Mouse (Mus musculus) CD4-positive helper T cell, adult 2 months (primary cell): ENCODE results near the gene Rabgap1l.

Source experiments
- DNase-seq: peaks from one replicate; pipeline ENCODE4 v3.0.0-alpha.2; 2012; ENCODE audit warnings: low read depth, missing footprints, low spot score

Gene Rabgap1l

DNA sequence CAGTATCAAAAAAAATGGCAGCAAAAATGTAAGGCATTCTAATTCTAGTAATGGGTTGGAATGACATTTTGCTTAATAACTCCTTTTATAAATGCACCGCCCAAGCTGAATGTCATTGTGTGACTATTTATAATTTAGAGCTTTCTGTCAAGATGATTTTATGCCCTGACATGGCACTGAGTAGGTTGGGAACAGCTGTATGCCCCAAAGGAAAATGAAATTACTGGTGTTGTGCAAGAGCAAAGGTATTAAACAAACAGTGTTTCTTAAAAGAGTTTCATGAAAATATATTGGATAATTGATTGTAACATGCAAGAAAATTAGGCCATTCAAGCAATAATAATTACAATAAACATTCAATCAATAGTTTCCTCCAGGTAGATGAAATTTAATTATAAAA, 198.4 kb downstream of the Rabgap1l start:
- DNase-seq, result no peak

DNA sequence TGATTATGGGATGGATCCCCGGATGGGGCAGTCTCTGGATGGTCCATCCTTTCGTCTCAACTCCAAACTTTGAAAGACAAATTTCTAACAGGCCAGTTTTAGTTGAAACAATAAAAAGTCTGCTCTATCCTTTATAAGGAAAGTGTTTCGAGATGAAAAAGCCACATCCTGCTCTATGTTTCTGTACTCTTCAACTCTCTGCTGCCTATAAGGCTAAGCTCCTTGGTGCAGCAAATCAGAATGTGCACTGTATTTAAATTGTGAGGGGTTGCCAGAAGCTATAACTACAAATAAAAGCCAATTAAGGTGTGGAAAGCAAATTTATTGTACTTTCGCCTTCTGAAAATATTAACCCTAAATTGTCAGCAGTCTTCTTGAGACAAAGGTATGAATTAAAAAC, 198.9 kb downstream of the Rabgap1l start:
- no peak for DNase-seq

DNA sequence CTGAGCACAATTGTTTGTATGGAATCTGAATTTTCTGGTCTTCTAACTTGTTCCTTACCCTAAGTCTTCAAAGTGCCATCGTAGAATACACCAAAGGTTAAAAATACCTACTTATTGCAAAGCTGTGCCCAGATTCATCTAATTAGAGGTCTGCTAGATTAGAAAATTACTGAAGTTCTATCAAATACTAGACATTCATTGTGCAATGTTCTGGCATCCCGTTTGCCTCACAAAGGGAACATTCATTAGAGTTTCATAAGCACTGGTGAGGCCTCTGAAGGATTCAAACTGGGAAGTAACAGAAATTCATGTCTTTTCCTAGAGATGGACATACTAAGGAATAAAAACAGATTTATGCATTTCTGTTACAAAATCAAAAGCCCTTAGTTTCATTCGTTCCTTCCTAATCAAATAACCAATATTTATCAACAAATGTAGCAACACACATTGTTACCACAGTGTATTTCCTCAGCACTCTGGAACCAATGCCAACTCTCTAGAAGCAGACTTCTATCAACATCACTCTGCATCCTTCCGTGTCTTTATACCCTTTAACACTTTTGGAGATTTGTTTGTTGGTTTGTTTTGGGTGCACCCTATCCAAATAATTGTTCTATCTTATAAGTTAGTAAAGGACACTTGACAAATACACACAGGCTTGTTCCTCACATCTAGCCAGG, 204.0 kb downstream of the Rabgap1l start:
- DNase-seq, result no peak

DNA sequence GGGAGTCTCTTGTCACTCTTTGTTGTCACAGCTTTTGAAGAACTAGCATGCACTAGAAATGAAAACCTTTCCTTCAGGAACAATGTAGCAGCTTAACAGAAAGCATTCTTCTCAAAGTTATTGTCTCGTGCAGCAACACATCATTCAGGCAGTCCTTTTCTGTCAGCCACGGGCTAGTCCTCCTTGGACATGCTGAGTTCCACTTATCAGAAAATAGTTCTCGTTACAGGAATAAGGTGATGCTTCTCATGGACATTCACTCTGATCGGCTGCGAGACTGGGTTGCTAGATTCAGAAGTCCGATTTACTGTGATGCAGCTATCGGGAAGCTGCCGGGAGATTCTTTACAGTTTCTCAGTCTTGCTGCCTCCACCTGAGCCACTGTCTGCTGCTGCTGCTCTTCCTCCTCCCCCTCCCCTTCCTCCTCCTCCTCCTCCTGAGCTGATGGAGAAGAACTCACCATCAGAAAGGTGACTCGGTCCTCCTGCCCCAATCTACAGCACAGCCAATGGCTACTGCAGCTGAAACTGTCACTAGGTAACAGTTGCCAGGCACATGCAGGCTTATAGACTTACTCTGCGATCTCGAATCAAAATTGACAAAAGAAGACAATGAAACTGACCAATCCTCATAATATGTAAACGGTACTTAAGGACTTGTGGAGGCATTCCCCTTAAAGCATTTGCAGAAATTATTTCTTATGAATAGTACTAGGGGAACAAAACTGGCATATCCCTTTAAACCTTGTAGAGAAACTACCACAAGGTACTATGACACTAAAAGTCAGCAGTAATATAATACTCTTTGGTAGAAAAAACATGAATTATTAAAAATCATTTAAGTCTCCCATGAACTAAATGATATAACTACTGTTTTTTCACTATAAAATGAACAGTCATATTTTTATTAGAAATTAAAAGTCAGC, 213.4 kb downstream of the Rabgap1l start:
- DNase-seq, result no peak

DNA sequence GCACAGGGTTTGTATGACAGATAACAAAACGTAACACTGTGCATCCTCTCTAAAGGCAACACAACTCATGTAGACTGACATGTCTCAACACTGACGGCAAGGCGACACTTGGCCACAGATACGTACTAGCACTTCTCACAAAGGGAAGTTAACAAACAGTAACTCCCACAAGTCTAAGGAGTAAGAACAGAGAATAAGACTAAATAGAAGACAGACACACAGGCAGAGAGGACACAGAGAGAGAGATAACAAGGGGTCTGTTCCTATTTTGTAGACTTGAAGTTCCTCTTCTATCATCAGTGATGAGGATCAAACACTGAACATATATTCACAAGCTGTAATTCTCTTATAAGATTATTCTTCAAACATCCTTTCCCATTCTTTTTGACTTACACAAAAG, 216.9 kb downstream of the Rabgap1l start:
- no peak for DNase-seq

DNA sequence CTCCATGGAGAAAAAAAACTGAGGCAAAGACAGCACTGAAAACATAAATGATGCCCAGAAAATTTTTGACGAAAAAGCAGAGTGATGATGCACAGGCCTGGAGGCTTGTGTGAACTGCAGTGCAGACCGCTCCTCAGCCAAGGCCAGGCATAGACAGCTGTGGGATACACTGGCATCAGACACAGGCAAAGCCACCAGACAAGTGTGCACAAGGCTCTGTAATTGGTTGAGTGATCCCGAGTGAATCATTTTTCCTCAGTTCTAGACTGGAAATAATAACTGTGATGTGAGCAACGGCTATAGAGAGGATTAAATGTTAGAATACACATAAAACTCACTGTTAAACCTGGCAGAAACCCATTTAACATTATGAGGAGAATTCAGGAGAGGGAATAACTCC, 219.0 kb downstream of the Rabgap1l start:
- no peak for DNase-seq

DNA sequence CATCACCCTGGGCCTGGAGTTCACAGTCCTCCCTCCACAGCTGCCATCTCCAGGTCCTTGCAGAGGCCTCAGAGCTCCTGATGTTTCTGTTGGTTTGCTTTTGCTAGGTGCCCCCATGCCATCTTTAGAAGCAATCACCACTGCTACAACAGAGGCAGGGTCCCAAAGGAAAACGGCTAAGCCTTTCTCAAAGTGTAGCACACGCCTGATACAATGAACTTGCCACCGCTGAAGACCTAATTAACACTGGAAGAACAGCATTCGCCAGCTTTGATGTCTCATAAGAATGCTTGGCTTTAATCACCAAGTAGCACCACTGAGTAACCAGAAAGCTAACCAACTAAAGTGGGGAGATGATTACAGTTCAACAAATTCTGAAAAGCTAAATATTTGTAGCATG, 226.6 kb downstream of the Rabgap1l start:
- DNase-seq, result no peak

DNA sequence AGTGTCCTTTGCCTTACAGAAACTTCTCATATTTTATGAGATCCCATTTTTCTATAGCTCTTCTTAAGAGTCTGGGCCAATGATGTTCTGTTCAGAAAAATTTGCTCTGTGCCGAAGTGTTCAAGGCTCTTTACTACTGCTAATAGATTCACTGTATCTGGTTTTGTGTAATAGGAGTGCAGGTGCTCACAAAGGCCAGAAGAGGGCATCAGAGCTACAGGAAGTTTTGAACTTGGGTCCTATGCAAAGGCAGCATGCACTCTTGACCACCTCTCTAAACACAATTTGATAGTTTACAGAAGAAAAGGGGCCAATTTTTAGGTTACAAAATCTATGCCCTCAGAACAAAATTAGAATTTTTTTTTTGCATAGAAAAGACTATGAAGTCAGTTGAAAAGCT, 231.6 kb downstream of the Rabgap1l start:
- DNase-seq, result no peak

DNA sequence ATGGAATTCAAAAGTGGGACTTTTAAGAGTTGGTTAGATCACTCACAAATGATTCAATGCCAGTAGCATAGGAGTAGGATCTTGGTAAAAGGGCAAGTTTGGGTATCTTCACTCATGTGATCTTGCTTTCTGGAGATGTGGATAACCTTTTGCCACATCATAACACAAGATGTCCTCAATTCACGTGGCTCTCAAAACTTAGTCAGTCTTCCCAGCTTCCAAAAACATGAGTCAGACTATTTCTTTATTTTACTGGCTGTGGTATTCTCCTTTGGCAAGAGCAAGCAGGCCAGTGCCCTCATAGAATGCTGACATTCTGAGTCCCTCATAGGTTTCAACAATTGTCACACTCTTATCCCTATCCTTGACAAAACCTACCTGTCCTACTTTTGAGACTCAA, 242.4 kb downstream of the Rabgap1l start:
- DNase-seq, result no peak

DNA sequence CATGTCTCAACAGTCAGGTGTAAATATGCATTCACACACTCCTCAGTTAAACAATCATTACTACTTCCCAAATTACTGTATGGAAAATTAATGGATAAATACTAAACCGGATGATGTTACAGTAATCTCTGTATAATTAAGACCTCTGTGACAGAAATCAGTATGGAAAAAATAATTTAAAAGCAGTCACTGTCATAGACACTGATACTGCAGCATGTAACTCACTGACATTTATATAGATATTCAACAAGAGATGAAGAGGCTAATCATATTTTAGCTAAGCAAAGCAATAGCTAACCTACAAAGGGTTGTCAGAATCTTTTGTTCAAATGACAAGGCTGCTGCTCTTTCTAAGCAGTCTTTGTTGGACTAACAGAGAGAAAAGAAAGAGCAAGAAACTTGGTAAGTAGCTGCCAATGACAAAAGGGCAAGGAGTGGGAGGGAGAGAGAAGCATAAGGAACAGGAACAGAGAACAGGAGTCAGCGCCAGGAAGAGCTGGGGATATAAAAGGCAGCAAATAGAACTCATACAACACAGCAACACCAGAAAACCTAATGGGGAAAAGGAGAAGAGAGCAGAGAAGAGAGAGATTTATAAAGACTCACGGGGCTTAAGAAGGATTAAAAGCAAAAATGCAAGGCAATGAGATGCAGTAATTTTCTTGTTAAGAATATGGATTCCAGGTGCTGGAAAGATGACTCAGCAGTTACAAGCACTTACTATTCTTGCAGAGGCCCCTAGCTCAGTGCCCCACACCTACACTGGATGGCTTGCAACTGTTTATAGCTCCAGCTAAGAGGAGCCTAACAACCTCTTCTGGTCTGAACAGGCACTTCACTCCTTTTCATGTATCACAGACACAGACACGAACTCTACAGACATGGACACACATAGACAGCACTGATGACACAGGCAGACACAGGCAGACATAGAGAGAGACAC, 244.8 kb downstream of the Rabgap1l start:
- no peak for DNase-seq

DNA sequence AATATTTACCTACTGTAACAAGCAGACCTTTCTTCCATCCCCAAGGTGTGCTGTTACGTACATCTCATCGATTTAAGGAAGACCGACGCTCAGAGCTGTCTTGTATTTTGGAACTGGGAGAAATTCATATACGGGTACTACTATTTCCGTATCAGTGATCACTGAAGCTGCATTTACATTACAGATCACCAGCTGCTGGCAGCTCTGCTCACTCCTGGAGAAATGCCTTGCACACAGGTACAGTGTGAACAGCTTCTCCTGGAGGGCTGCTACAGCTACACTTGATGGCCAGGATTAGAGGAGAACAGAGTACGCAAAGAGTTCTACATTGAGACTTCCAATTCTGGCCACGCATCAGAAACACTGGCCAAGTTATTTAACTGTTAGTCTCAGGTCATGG, 257.4 kb downstream of the Rabgap1l start:
- no peak for DNase-seq

DNA sequence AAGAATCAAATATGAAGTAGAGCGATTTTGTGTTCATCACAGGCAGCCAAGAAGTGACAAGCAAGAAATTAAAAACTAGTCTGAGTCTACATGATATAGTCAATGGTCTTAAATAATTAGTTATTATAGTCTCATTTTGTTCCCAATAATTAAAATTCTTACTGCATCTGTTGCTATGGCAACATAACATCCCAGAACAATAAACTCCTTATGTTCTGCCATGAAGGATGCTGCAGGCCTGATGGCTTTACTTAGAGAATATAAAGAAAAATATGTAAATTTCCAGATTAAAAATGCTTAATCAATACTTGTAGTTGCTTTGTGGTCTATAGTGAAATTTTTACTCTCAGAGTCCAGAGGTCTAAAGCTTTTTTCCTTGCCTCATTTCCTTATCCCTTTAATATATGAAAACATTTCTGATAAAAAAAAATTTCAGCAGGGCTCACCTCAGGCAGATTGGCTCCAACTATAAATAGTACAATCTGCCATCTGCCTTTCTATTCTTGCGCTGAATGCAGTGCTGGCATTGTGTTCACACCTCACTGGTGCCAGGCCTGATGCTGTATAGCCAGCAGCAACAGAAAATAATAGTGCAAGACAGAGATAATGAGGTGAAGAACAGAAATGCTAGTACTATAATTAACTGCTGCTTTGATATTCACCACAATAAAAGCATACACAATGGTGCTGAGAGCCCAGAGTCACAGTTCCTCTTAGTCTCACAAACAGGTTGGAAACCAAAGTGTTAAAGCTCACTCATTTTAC, 258.3 kb downstream of the Rabgap1l start:
- no peak for DNase-seq

DNA sequence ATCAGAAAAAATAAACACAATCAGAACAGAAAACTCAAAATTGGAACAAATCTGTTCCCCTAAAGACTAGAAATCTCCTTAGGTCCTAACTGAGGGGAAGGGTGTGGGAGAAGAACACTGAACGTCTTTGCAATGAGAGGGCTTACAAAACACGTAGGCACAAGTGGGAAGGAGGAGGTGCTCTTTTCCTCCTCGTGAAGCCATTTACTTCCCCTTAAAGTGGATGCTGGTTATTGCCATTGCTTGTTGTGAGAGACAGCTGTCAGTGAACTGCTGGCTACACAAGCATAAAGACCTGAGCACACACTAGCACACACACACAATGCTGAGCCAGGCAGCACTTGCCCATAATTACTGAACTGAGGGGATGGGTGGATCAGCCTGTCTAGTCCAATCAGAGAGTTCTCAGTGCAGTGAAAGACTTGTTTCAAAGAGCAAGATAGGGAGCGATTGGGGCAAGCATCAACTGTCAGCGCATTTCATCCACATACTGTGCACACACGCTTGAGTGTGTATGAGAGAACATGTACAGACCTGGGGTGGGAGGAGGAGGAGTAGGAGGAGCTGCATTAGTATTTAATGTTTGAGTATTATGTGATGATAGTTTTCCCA, 259.7 kb downstream of the Rabgap1l start:
- no peak for DNase-seq

DNA sequence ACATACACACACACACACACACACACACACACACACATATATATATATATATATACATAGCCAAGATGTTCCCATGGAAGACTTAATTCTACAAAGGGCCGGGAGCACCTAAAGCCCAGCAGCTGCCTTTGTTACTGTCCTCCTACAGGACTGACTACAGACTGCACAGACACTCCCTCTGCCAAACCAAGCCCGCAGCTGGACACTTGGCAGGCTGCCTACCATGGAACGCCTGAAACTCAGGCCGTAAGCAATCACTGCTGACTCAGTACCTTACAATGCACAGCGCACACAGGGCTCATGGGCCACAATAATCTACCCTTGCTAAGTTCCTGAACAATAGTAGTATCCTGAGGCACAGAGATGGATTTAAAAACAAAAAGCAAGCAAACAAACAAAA, 261.6 kb downstream of the Rabgap1l start:
- DNase-seq, result no peak

DNA sequence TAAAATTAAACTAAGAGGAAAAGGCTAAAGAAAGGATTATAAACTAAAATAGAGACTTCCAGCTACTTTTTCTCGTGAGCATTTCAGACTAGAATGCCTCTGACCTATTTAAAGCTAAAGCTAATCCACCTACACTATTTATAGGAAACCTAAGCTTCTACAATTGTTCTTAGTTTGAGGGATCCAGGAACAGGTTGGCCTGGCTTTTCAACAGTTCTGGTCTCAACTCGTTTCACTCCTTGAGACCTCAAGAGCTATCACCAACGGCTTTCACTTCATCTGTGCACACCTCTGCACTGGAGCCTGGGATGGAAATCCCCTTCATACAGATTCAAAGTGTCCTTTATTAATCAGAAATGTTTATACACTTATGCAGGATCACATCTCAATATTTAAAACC, 271.1 kb downstream of the Rabgap1l start:
- DNase-seq, result no peak

DNA sequence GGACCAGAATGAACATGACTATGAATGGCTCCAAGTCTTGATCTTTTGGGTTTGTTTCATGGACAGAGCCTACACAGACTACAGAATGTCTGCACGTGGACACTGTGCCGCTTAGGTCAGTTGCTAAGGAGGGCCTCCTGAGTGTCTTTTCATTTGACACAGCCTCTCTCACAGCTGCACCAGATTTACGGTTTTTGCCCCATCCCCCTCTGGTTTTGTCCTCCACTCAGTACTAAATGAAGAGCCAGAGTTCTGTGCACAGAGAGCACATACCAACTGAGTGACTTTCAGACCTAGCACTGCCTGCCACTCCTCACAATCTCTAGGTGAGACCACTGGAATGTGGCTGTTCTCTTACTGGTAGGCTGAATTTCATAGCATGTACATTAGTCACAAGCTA, 272.3 kb downstream of the Rabgap1l start:
- no peak for DNase-seq

DNA sequence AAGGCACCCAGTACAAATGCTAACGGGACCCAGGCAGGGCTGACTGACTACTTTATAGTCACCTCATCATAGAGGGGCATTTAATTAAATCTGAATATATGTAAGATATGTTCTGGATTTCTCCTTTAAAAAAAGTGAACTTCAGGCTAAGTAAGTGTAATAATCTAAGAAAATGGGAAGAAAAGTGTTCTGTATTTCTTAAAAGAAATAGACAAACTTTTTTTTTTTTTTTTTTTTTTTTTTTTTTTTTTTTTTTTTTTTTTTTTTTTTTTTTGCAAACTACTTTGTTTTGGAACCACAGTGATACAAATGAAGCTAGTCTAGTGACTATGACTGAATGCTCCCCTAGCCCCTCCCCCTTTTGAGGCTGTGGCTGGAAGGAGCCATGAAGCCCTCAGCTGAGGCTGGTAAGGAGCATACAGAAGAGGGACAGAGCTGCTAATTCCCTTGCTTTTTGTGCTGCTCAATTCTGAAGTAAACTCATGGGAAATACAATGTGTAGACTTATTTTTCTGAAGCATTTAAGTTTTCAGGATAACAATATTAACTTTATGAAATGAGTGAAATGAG, 273.0 kb downstream of the Rabgap1l start:
- DNase-seq, result no peak

DNA sequence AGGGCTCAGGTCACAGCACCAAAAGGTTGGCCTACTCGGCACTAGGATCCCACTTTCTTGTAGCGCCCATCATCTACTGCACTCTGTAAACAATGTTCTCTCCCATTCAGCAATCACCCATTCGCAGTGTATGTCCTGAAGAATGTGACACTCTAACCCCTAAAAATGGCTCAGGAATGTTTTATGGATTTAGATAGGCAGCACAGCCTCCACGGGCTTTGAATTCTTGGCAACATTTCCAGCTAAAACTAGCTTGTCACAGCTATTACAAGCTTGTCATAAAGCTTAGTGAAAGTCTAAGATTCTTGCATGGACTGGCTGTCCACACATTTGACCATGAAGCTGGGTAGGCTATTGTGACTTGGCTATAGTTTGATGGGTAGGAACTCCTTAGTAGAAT, 274.5 kb downstream of the Rabgap1l start:
- DNase-seq, result no peak

DNA sequence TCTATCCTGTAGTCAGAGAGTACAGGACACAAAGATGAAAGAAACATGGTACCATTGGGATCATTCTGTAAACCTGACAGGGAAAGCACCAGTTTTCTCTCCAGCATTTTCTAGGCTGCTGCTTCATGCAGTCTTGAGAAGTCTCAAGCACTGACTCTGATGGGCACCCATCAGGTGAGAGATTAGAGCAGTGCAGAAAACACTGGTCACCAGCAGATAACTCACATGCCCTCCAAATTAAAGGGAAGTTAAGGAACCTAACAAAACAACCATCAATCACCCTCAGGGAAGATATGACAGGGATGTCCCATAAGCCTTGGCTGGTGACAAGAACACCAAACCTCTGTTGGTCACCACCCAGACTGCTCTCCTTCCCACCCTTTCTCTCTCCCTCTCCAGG, 285.2 kb downstream of the Rabgap1l start:
- no peak for DNase-seq

DNA sequence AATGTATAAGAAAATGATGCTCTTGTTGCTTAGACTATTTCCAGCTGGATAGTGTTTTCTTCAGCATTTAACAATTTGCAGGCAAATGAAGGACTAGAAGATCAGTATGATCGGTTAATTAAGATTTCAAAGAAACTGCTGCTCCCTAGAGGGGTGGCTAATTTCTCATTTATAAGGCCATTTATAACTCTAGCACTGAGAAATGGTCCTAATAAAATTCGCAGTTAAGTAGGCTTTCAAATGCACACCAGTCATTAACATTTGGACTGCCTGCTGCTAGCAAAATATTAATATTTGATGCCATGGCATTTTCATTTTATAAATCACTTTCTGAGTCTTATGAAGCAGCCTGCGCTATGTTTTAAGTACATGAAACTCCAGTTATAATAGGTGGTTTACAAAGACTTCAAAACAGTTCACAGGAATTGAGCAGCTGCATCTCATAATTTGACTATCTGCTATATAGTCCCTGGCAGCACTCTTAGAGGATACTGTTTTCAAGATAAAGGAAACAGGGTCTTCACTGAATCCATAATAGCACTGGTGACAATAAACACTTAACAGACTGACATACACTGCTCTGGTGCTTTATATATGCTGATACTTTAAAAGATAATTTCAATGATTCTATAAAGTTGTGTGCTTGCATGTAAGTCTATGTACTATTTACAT, 296.0 kb downstream of the Rabgap1l start:
- DNase-seq, result no peak
